Mouse (Mus musculus) liver, embryonic 14.5 days (tissue): ENCODE results near the gene Psmd10. TPM values are rescaled to one million over a fixed set of nuclear protein-coding genes. Genes with fewer than 3 reads are reported as not detected.

Experiments
- ATAC-seq: fragments of 200-750 bp; cut with Nextera tagmentation; 2 replicates; pipeline ENCODE4 v1.8.0; 2017; ENCODE audit warnings: moderate number of reproducible peaks, mild to moderate bottlenecking, moderate library complexity; ENCODE audit not compliant: insufficient read depth
- DNase-seq, 3 experiments: peaks; one replicate each; pipeline ENCODE4 v3.0.0-alpha.2; 2012 to 2013; ENCODE audit warnings: low read depth in 3 of 3, low spot score in 3 of 3
- H3K27ac ChIP-seq: fragments of 300-500 bp; sonication (generic); 2 replicates; pipeline ENCODE4 v1.5.1; 2014; ENCODE audit warnings: moderate library complexity, mild to moderate bottlenecking, control low read depth, inconsistent platforms
- H3K27me3 ChIP-seq: fragments of 300-500 bp; sonication (generic); 2 replicates; pipeline ENCODE4 v1.6.1; 2014; ENCODE audit warnings: mild to moderate bottlenecking, low read length, moderate library complexity; ENCODE audit not compliant: control insufficient read depth, insufficient read depth
- H3K36me3 ChIP-seq: fragments of 300-500 bp; sonication (generic); replicated peaks from 2 replicates; pipeline ENCODE4 v1.6.1; 2014; ENCODE audit warnings: low read depth; ENCODE audit not compliant: control insufficient read depth, insufficient read depth
- H3K4me1 ChIP-seq, 2 experiments: fragments of 200-500 bp in 1 of 2; fragments of 300-500 bp in 1 of 2; sonication (generic) in 1 of 2; replicated peaks; 2 replicates each; pipeline ENCODE4 v1.6.1; 2012 to 2014; ENCODE audit warnings: antibody characterized with exemption in 1 of 2, inconsistent platforms in 1 of 2, low read length in 1 of 2; ENCODE audit not compliant: control insufficient read depth in 2 of 2, insufficient read depth in 2 of 2
- H3K4me2 ChIP-seq: fragments of 300-500 bp; sonication (generic); 2 replicates; pipeline ENCODE4 v1.6.1; 2014; ENCODE audit warnings: low read depth, mild to moderate bottlenecking, control low read depth, moderate library complexity
- H3K4me3 ChIP-seq, 2 experiments: fragments of 200-500 bp in 1 of 2; fragments of 300-500 bp in 1 of 2; sonication (generic) in 1 of 2; 2 replicates each; pipeline ENCODE4 v1.5.1; 2012 to 2014; ENCODE audit warnings: low read depth in 2 of 2, low read length in 2 of 2, mild to moderate bottlenecking in 2 of 2, control low read depth in 1 of 2, inconsistent platforms in 1 of 2, moderate library complexity in 1 of 2; ENCODE audit not compliant: insufficient read depth in 1 of 2
- H3K9ac ChIP-seq: fragments of 300-500 bp; sonication (generic); replicated peaks from 2 replicates; pipeline ENCODE4 v1.6.1; 2014; ENCODE audit warnings: mild to moderate bottlenecking, control low read depth, moderate library complexity
- H3K9me3 ChIP-seq: fragments of 300-500 bp; sonication (generic); 2 replicates; pipeline ENCODE4 v1.6.1; 2016; ENCODE audit warnings: low read length, mixed read lengths; ENCODE audit not compliant: control insufficient read depth
- CTCF ChIP-seq: IDR thresholded peaks from 2 replicates; pipeline ENCODE4 v1.5.1; 2016; ENCODE audit warnings: antibody characterized with exemption, low read depth, control low read depth
- EP300 ChIP-seq: IDR thresholded peaks from 2 replicates; pipeline ENCODE4 v1.6.1; 2016; ENCODE audit warnings: antibody characterized with exemption, low read depth
- WGBS: fragments of 180-500 bp; shearing (Covaris S2); extraction: QIAGEN DNeasy Blood & Tissue Kit; methylation state at CpG from one replicate; pipeline ENCODE4 v1.1.7; 2014; ENCODE audit not compliant: insufficient replicate concordance; 5-methylcytosine and 5-hydroxymethylcytosine counted together
- polyA plus RNA-seq, 2 experiments: library from polyadenylated mRNA; depleted of rRNA in 1 of 2; stranded (reverse) in 1 of 2; unstranded in 1 of 2; fragments of >200 nt; fragmentation: Nextera tagmentation in 1 of 2; extraction: Ambion mirVana in 1 of 2; gene quantifications; 2 replicates each; pipeline versions ENCODE4 v1.2.1 to v1.2.3; 2012 to 2014

Psmd10 gene
- polyA plus RNA-seq, 2 experiments, result 16.8 to 39.1 TPM

- peak overlapping the region; percentile 66 to 98 for H3K4me3 ChIP-seq
- TF ChIP-seq EP300 (no peak), CTCF (no peak)
- no peak overlapping the region; the same call in 1 of the 2 replicates for H3K27ac ChIP-seq
- peak overlapping the region; percentile 72 for H3K4me2 ChIP-seq
- 17% methylated on average over 5 of the region's 5 CpGs for WGBS
- H3K27me3 ChIP-seq, result no peaks in the 10 kb centered on the region
- peak in 1 of 3 experiments; percentile 2 for DNase-seq
- H3K9me3 ChIP-seq, result no peaks in the 10 kb centered on the region
- ATAC-seq, result peak; percentile 34
- no peaks in the 10 kb centered on the region for H3K36me3 ChIP-seq
- peak overlapping the region; percentile 64 for H3K9ac ChIP-seq
- H3K4me1 ChIP-seq, result peaks cover 0 to 8% of the 10 kb centered on the region in 2 experiments; a peak in 2 of 4 replicates
These were observed 431 bp upstream of the Psmd10 start for GRCm38 (mm10) chrX:140956959-140957358.

GRCm38 (mm10) chrX:140953618-140954017, 2.9 kb downstream of the Psmd10 start:
- Histone ChIP-seq H3K36me3 (no peaks in the 10 kb centered on the region), H3K4me1 (peaks cover 0 to 8% of the 10 kb centered on the region in 2 experiments; a peak in 2 of 4 replicates), H3K4me3 (peak overlapping the region; percentile 66 to 73), H3K4me2 (peak overlapping the region; percentile 69), H3K9me3 (no peaks in the 10 kb centered on the region), H3K27me3 (no peaks in the 10 kb centered on the region), H3K9ac (peak overlapping the region; percentile 74), H3K27ac (peak overlapping the region; percentile 90)
- ATAC-seq (peak; percentile 74), DNase-seq (peak; percentile 60 to 67 (median 62))
- TF ChIP-seq CTCF (no peak), EP300 (peak; percentile 86)
- 29% methylated on average over 4 of the region's 4 CpGs for WGBS

GRCm38 (mm10) chrX:140936271-140936670, 20.3 kb downstream of the Psmd10 start:
- Histone ChIP-seq H3K9ac (no peak overlapping the region), H3K4me2 (no peak overlapping the region), H3K27me3 (no peaks in the 10 kb centered on the region), H3K36me3 (no peaks in the 10 kb centered on the region), H3K27ac (no peak overlapping the region), H3K4me3 (no peak overlapping the region), H3K4me1 (no peaks in the 10 kb centered on the region), H3K9me3 (no peaks in the 10 kb centered on the region)
- TF ChIP-seq EP300, result no peak
- TF ChIP-seq CTCF, result no peak
- DNase-seq (no peak), ATAC-seq (no peak)
- WGBS, result 59% methylated on average over 5 of the region's 5 CpGs

- H3K9me3 ChIP-seq, result no peaks in the 10 kb centered on the region
- no peak overlapping the region for H3K4me3 ChIP-seq
- DNase-seq (no peak), ATAC-seq (no peak)
- no peak overlapping the region for H3K9ac ChIP-seq
- no peak overlapping the region for H3K4me2 ChIP-seq
- WGBS, result 27% methylated on average over 3 of the region's 3 CpGs
- H3K4me1 ChIP-seq, result no peaks in the 10 kb centered on the region
- no peak overlapping the region for H3K27ac ChIP-seq
- no peak for TF ChIP-seq EP300
- TF ChIP-seq CTCF, result no peak
- no peaks in the 10 kb centered on the region for H3K36me3 ChIP-seq
- no peaks in the 10 kb centered on the region for H3K27me3 ChIP-seq
These were observed 23.3 kb downstream of the Psmd10 start for GRCm38 (mm10) chrX:140933263-140933662.

GRCm38 (mm10) chrX:140932066-140932465, 24.5 kb downstream of the Psmd10 start:
- no peak overlapping the region for H3K4me2 ChIP-seq
- H3K9me3 ChIP-seq, result no peaks in the 10 kb centered on the region
- H3K36me3 ChIP-seq, result no peaks in the 10 kb centered on the region
- TF ChIP-seq CTCF, result no peak
- TF ChIP-seq EP300, result no peak
- WGBS, result 51% methylated on average over 3 of the region's 3 CpGs
- DNase-seq (no peak), ATAC-seq (no peak)
- H3K9ac ChIP-seq, result no peak overlapping the region
- no peaks in the 10 kb centered on the region for H3K27me3 ChIP-seq
- H3K4me1 ChIP-seq, result no peaks in the 10 kb centered on the region
- H3K4me3 ChIP-seq, result no peak overlapping the region
- H3K27ac ChIP-seq, result no peak overlapping the region
